13 mouse cellular contexts compared by ENCODE assay signal in genomic region chr5:67842306-67842705, GRCm38 (mm10). TPM values are rescaled to one million over a fixed set of nuclear protein-coding genes. Genes with fewer than 3 reads are reported as not detected.
A peak's percentile ranks its signal among the peaks of the same experiment; 100 is the strongest.
DNase-seq lines count a peak whose midpoint lies in the region; ATAC-seq and TF ChIP-seq lines count a peak whose summit lies in the region.
"Had no signal": no experiment of that assay in that cellular context is flagged by ENCODE, and none has a peak within 500 bp of the region (broad histone marks: within the 10 kb centered on the region; RNA-seq: fewer than 3 reads in every experiment).

No protein-coding gene starts in this region.

- DNase-seq in forebrain, embryonic 10.5 days (ENCODE audit: extremely low spot score, low spot score) = peak; percentile 26
- DNase-seq in ES-CJ7 (ENCODE audit: low read depth, low spot score) = peak; percentile 52
- DNase-seq in hindbrain, embryonic 10.5 days (ENCODE audit: low spot score) = peak; percentile 44
- DNase-seq in midbrain, postnatal 0 days (ENCODE audit: low spot score) = peak; percentile 72
- DNase-seq in cerebellum, adult 8-10 months = no peak
- DNase-seq in adipocyte (ENCODE audit: low spot score) = no peak
- DNase-seq: kidney, postnatal 36 days had no signal

- H3K27me3 ChIP-seq in forebrain, embryonic 10.5 days (ENCODE audit: poor library complexity, severe bottlenecking) = no peaks in the 10 kb centered on the region
- H3K27me3 ChIP-seq in forebrain, embryonic 16.5 days (replicated peaks; ENCODE audit: control insufficient read depth, insufficient read depth, low read length) = no peaks in the 10 kb centered on the region
- no peaks in the 10 kb centered on the region for H3K27me3 ChIP-seq in hindbrain, embryonic 10.5 days (ENCODE audit: insufficient read depth, poor library complexity, severe bottlenecking)
- no peaks in the 10 kb centered on the region for H3K27me3 ChIP-seq in midbrain, postnatal 0 days (ENCODE audit: insufficient read depth, low read length)
- H3K27me3 ChIP-seq: embryonic facial prominence, embryonic 15.5 days had no signal

- 41% methylated on average over 6 of the region's 6 CpGs for WGBS in forebrain, embryonic 10.5 days
- 5% methylated on average over 6 of the region's 6 CpGs for WGBS in forebrain, embryonic 16.5 days
- 22% methylated on average over 6 of the region's 6 CpGs for WGBS in hindbrain, embryonic 10.5 days
- WGBS in midbrain, postnatal 0 days = 13% methylated on average over 6 of the region's 6 CpGs

- peaks cover under 1% of the 10 kb centered on the region; the same call in 1 of the 2 replicates for H3K36me3 ChIP-seq in forebrain, embryonic 10.5 days (replicated peaks)
- no peaks in the 10 kb centered on the region for H3K36me3 ChIP-seq in forebrain, embryonic 16.5 days (ENCODE audit: control insufficient read depth, insufficient read depth)
- 0 out of 2 replicates have a peak, but pooled peaks cover under 1% of the 10 kb centered on the region for H3K36me3 ChIP-seq in hindbrain, embryonic 10.5 days
- H3K36me3 ChIP-seq in midbrain, postnatal 0 days (ENCODE audit: insufficient read depth, low read length) = no peaks in the 10 kb centered on the region
- H3K36me3 ChIP-seq: embryonic facial prominence, embryonic 15.5 days had no signal

- H3K9me3 ChIP-seq in forebrain, embryonic 10.5 days = no peaks in the 10 kb centered on the region
- H3K9me3 ChIP-seq in forebrain, embryonic 16.5 days (ENCODE audit: control insufficient read depth, low read length) = no peaks in the 10 kb centered on the region
- H3K9me3 ChIP-seq in hindbrain, embryonic 10.5 days = no peaks in the 10 kb centered on the region
- no peaks in the 10 kb centered on the region for H3K9me3 ChIP-seq in midbrain, postnatal 0 days (ENCODE audit: low read length)
- H3K9me3 ChIP-seq: embryonic facial prominence, embryonic 15.5 days had no signal

- TF ChIP-seq CTCF in midbrain, postnatal 0 days (IDR thresholded peaks at IDR 0.05) = peak; percentile 48

- H3K4me3 ChIP-seq in forebrain, embryonic 10.5 days = no peak overlapping the region; the same call in 1 of the 2 replicates
- H3K4me3 ChIP-seq in forebrain, embryonic 16.5 days (replicated peaks; ENCODE audit: low read length) = no peak overlapping the region
- no peak overlapping the region for H3K4me3 ChIP-seq in hindbrain, embryonic 10.5 days
- H3K4me3 ChIP-seq in midbrain, postnatal 0 days (ENCODE audit: low read depth, low read length) = no peak overlapping the region
- H3K4me3 ChIP-seq: embryonic facial prominence, embryonic 15.5 days had no signal

- peak overlapping the region; percentile 72 for H3K27ac ChIP-seq in forebrain, embryonic 10.5 days
- H3K27ac ChIP-seq in forebrain, embryonic 16.5 days (ENCODE audit: low read length) = no peak overlapping the region
- peak overlapping the region; percentile 57 for H3K27ac ChIP-seq in hindbrain, embryonic 10.5 days
- no peak overlapping the region for H3K27ac ChIP-seq in midbrain, postnatal 0 days (ENCODE audit: low read depth, low read length)
- H3K27ac ChIP-seq: embryonic facial prominence, embryonic 15.5 days; liver, embryonic 14.5 days had no signal

- peaks cover 50% of the 10 kb centered on the region for H3K4me1 ChIP-seq in forebrain, embryonic 10.5 days
- peaks cover 27% of the 10 kb centered on the region for H3K4me1 ChIP-seq in forebrain, embryonic 16.5 days (replicated peaks; ENCODE audit: control insufficient read depth, insufficient read depth, low read length)
- peaks cover 50% of the 10 kb centered on the region for H3K4me1 ChIP-seq in hindbrain, embryonic 10.5 days (replicated peaks)
- peaks cover 22% of the 10 kb centered on the region for H3K4me1 ChIP-seq in midbrain, postnatal 0 days (ENCODE audit: insufficient read depth, low read length)
- H3K4me1 ChIP-seq: embryonic facial prominence, embryonic 15.5 days had no signal

- H3K9ac ChIP-seq in forebrain, embryonic 16.5 days (replicated peaks; ENCODE audit: low read depth, low read length) = no peak overlapping the region
- H3K9ac ChIP-seq in midbrain, postnatal 0 days (replicated peaks; ENCODE audit: low read length, poor library complexity, severe bottlenecking) = no peak overlapping the region
- H3K9ac ChIP-seq: embryonic facial prominence, embryonic 15.5 days; liver, embryonic 14.5 days had no signal

- no peak; the same call in 1 of the 2 replicates for ATAC-seq in forebrain, embryonic 16.5 days
- no peak for ATAC-seq in midbrain, postnatal 0 days (ENCODE audit: low FRiP score)
- ATAC-seq in CD4-positive, CD25-positive, alpha-beta regulatory T cell, adult 4 months = no peak

- H3K4me2 ChIP-seq in forebrain, embryonic 16.5 days (ENCODE audit: low read length) = no peak overlapping the region
- H3K4me2 ChIP-seq in midbrain, postnatal 0 days (ENCODE audit: low read depth, low read length, poor library complexity, severe bottlenecking) = peak overlapping the region; percentile 3; the same call in 1 of the 2 replicates
- H3K4me2 ChIP-seq: embryonic facial prominence, embryonic 15.5 days; heart, embryonic 11.5 days had no signal

RNA-seq across cellular contexts. Expression of gene Atp8a1, which starts 4.9 kb away (rescaled TPM):
- polyA plus RNA-seq in forebrain, embryonic 10.5 days (2016; fragmentation: Nextera tagmentation; extraction: Ambion mirVana) = 11.6 and 15.1 TPM in 2 replicates
- 41.5 and 43.7 TPM in 2 replicates for polyA plus RNA-seq in forebrain, embryonic 16.5 days (2015; fragmentation: Nextera tagmentation; extraction: Ambion mirVana)
- polyA plus RNA-seq in hindbrain, embryonic 10.5 days (2016; fragmentation: Nextera tagmentation; extraction: Ambion mirVana) = 14.2 and 17.0 TPM in 2 replicates
- total RNA-seq in midbrain, postnatal 0 days (2014; rRNA removed) = 95.7 and 104 TPM in 2 replicates
- 35.5 and 42.9 TPM in 2 replicates for polyA plus RNA-seq in midbrain, postnatal 0 days (2015; fragmentation: Nextera tagmentation; extraction: Ambion mirVana)
- polyA plus RNA-seq in CD4-positive, CD25-positive, alpha-beta regulatory T cell, adult 4 months (2017; shearing (Covaris generic)) = 10 to 100 TPM; 10.6 to 12.2 TPM
- polyA plus RNA-seq: C2C12 had no signal

Comparison
In these comparisons a context has a peak if more than half of its experiments do, and no peak if none do; other contexts are left out.
1. H3K27ac ChIP-seq: peak in forebrain, embryonic 10.5 days (single experiment) and hindbrain, embryonic 10.5 days (single experiment); none in forebrain, embryonic 16.5 days (single experiment) and midbrain, postnatal 0 days (single experiment).
2. DNase-seq: peak in forebrain, embryonic 10.5 days (single experiment), ES-CJ7 (single experiment), hindbrain, embryonic 10.5 days (single experiment) and midbrain, postnatal 0 days (single experiment); none in cerebellum, adult 8-10 months (single experiment) and adipocyte (single experiment).